Mouse (Mus musculus): ENCODE results near the gene Pex12.
"Not testable (repeated sequence)": the region's sequence is repeated elsewhere in the genome, so short reads cannot be mapped to it uniquely, and the experiment has no call there.

Pex12 gene

GRCm38 (mm10) chr11:83286566-83286965 lies 15.8 kb downstream of the Pex12 start, which contains the start of gene Slfn14:
Gene Slfn14, minus strand, starts transcription at chr11:83286726.
- no peak for DNase-seq (ENCODE audit: low spot score in 2 of 2)

- no peak for DNase-seq (ENCODE audit: low spot score in 2 of 2)
Observed at GRCm38 (mm10) chr11:83285627-83286026, 16.8 kb downstream of the Pex12 start.

DNA sequence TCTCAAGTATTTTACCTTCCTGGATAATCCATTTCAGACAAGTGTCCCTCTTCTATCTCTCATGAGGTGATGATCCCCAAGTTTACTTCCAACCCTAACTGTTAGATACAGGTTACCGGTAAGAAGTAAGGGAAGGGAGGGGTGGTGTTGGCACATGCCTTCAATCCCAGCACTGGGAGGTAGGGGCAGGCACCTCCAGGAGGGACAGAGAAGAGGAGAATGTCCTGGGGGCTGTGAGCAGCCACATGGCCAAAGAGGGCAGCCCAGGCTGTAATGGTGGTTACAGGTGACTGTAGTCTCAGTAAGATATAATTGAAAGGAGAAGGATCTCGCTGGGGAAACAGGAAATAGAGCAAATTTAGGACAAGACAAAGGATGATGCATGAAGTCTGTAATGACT lies 20.3 kb downstream of the Pex12 start:
- DNase-seq (ENCODE audit: low spot score in 2 of 2), result no peak

GRCm38 (mm10) chr11:83279691-83280090 lies 22.7 kb downstream of the Pex12 start:
- no peak for DNase-seq (ENCODE audit: low spot score in 2 of 2)

DNA sequence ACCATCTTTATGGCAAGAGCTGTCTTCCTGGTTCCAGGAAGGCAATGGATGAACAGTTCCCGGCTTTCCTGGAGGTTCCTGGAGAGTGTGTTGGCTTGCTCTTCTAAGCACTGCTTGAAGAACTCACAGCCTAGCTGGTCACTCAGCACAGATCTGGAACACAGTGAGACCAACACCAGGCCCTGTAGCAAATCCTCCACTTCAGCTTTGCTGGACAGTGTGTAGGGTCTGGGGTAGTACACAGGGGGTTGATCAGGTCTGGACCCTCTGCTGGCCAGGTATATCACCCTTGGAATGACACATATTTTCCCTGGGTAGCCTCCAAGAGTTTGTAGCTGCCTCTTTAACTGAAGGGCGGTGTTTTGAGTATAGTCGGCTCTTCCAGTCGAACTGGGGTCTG lies 23.4 kb downstream of the Pex12 start:
- DNase-seq (ENCODE audit: low spot score in 2 of 2), result no peak

GRCm38 (mm10) chr11:83276251-83276650 lies 26.1 kb downstream of the Pex12 start:
- DNase-seq (ENCODE audit: low spot score in 2 of 2), result no peak

DNA sequence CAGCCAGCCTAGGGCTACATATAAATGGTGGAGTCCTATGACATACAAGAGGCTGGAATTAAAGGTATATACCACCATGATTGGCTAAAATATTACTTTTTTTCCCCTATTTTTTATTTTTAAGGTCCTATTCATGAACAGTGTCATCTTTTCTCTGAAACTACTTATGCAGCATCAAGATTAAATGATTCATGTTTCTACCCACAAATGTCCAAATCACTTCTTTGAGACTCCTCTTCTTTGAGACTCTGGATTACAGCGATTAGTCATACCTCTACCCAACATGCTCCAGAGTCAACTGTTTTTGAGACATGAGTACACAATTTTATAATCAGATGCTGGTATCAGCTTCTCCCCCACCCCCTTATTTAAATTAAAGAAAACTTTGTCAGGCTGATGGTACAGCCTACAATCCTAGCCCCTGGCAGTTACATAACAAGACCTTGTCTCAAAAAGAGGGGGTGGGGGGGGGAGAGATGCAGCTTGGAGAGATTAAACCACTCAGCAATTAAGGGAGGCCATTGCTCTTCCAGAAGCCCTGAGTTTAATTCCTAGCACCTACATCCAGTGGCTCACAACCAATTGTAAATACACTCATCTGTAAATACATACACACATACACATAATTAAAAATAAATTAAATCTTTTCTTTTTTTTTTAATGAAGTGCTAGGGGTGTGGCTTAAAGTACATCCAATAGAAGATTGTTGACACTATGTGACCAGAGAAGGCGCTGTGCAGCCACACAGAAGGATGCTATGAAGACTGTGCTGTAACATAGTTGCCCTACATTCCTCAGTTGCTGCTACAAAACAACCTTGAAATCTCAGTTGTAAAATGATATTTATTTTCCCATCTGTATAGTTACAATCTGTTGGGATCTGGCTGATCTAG lies 30.2 kb downstream of the Pex12 start:
- DNase-seq (ENCODE audit: low spot score in 2 of 2), result peak; percentile 44 to 55

DNA sequence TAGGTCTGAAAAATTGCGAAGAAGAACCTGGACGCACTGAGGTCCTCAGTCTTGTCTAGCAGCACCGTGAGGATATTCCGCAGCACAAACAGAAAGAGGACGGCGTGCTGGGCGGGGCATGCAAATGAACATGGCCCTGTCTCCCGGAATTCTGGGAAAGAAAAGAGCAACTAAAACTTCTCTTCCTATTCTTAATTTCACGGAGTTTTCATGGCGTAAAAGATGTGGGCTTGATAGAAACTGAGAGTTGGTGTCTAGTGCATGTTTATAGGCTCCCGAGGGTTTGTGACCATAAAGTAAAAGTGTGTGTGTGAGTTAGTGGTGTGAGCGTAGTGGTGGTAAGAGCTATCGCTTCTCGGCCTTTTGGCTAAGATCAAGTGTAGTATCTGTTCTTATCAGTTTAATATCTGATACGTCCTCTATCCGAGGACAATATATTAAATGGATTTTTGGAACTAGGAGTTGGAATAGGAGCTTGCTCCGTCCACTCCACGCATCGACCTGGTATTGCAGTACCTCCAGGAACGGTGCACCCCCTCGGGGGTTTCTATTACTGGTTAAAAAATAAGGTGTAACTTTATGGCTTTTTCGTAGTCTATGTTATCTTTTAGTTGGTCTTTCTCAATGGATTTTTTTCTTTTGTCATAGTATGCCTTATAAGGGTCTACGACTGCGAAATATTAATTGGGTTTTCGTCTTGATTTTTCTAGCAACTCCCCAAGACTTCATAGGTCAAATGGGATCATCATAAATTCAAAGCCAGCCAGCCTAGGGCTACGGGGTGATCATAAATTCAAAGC lies 31.0 kb downstream of the Pex12 start:
- peak; percentile 89 to 90 for DNase-seq (ENCODE audit: low spot score in 2 of 2)

- DNase-seq (ENCODE audit: low spot score in 2 of 2), result no peak
Observed at GRCm38 (mm10) chr11:83270842-83271150, 31.6 kb downstream of the Pex12 start.

GRCm38 (mm10) chr11:83263146-83263545 lies 39.2 kb downstream of the Pex12 start:
- no peak for DNase-seq (ENCODE audit: low spot score in 2 of 2)

DNA sequence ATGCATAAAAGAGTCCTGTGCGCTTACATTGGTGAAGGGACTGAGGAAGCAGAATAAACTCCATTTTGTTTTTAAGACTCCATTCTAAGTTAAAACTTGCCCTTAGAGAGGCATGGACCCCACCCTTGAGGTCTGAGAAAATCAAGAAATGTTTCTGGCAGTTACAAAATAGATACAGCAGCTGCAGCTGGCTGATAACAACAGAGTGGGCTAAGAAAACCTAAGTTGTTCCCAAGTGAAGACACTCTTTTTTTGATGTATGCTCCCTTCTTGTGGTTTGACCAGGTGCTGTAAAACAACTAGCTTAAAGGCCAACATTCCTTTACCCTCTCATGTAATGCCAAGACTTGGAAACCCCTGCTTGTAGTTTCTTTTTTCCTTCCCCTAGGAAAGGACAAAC lies 39.7 kb downstream of the Pex12 start:
- DNase-seq (ENCODE audit: low spot score in 2 of 2), result no peak

DNA sequence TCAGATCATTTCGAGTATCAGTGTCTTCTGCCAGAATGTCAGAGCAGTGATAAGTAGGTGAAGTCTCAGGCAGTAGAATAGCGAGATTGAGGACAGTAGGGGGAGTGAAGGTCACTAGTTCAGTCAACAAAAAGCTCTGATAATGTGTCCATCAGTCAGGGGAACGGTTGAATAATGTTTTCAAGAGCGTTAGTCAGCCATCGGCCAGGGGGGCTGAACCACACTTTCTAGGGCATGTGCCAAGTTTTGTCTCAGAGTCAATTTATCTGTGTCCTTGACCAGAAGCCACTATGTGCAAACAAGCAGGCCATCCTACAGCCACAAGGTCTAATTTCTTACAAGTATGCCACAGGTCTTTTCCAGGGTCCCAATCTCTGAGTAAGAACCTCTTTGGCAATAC lies 45.2 kb downstream of the Pex12 start:
- DNase-seq (ENCODE audit: low spot score in 2 of 2), result not testable (repeated sequence)

Measured in natural killer cell, adult 2 months (primary cell).